Mouse (Mus musculus) heart, embryonic 15.5 days (tissue): ENCODE data around the gene Bod1l. TPM values are rescaled to one million over a fixed set of nuclear protein-coding genes. Genes with fewer than 3 reads are reported as not detected.

Experiments
- ATAC-seq: fragments of 200-750 bp; cut with Nextera tagmentation; replicated peaks from 2 replicates; pipeline ENCODE4 v1.8.0; 2017; ENCODE audit warnings: low read depth, moderate TSS enrichment; ENCODE audit not compliant: insufficient number of reproducible peaks, insufficient read depth, low FRiP score
- H3K27ac ChIP-seq: fragments of 300-500 bp; sonication (generic); 2 replicates; pipeline ENCODE4 v1.5.1; 2015; ENCODE audit warnings: mild to moderate bottlenecking, inconsistent platforms
- H3K27me3 ChIP-seq: fragments of 300-500 bp; sonication (generic); 2 replicates; pipeline ENCODE4 v1.6.1; 2015; ENCODE audit warnings: inconsistent platforms
- H3K36me3 ChIP-seq: fragments of 300-500 bp; sonication (generic); 2 replicates; pipeline ENCODE4 v1.6.1; 2015; ENCODE audit warnings: mild to moderate bottlenecking, inconsistent platforms
- H3K4me1 ChIP-seq: fragments of 300-500 bp; sonication (generic); replicated peaks from 2 replicates; pipeline ENCODE4 v1.6.1; 2015; ENCODE audit warnings: inconsistent platforms
- H3K4me2 ChIP-seq: fragments of 300-500 bp; sonication (generic); 2 replicates; pipeline ENCODE4 v1.6.1; 2015; ENCODE audit warnings: inconsistent platforms, mild to moderate bottlenecking, moderate library complexity
- H3K4me3 ChIP-seq: fragments of 300-500 bp; sonication (generic); 2 replicates; pipeline ENCODE4 v1.5.1; 2015; ENCODE audit warnings: mild to moderate bottlenecking, inconsistent platforms
- H3K9ac ChIP-seq: fragments of 300-500 bp; sonication (generic); 2 replicates; pipeline ENCODE4 v1.6.1; 2015; ENCODE audit warnings: mild to moderate bottlenecking, inconsistent platforms
- H3K9me3 ChIP-seq: fragments of 300-500 bp; sonication (generic); replicated peaks from 2 replicates; pipeline ENCODE4 v1.6.1; 2016; ENCODE audit warnings: inconsistent platforms
- WGBS: fragments of 180-500 bp; shearing (Covaris S2); methylation state at CpG from one replicate; pipeline ENCODE4 v1.1.7; 2015; ENCODE audit warnings: mixed read lengths; 5-methylcytosine and 5-hydroxymethylcytosine counted together
- polyA plus RNA-seq: library from polyadenylated mRNA; unstranded; fragments of >200 nt; fragmentation: Nextera tagmentation; extraction: Ambion mirVana; gene quantifications from 2 replicates; pipeline ENCODE4 v1.2.1, GENCODE M21; 2015

The Bod1l gene
- polyA plus RNA-seq, 1 experiment from 2014 or later = 14.6 TPM

GRCm38 (mm10) chr5:41765626-41766405 lies 78.3 kb downstream of the Bod1l start:
- no peak overlapping the region for H3K27ac ChIP-seq
- no peak for ATAC-seq
- H3K9ac ChIP-seq = no peak overlapping the region
- H3K4me1 ChIP-seq = peaks cover 33% of the 10 kb centered on the region
- no peaks in the 10 kb centered on the region for H3K36me3 ChIP-seq
- peaks cover 88% of the 10 kb centered on the region for H3K27me3 ChIP-seq
- 6% methylated on average over 14 of the region's 14 CpGs for WGBS
- no peak overlapping the region for H3K4me2 ChIP-seq
- H3K4me3 ChIP-seq = no peak overlapping the region
- no peaks in the 10 kb centered on the region for H3K9me3 ChIP-seq

GRCm38 (mm10) chr5:41763731-41764721 lies 80.1 kb downstream of the Bod1l start, which contains the start of gene Nkx3-2:
TSS of gene Nkx3-2 (minus strand) at chr5:41764501.
- H3K4me3 ChIP-seq = peak within 1 kb of the TSS; percentile 34
- under 1% methylated on average over 78 of the region's 79 CpGs for WGBS
- H3K9ac ChIP-seq = no peak within 1 kb of the TSS
- peaks cover 91% of the 10 kb centered on the region for H3K27me3 ChIP-seq
- H3K4me1 ChIP-seq = peaks cover 33% of the 10 kb centered on the region
- H3K27ac ChIP-seq = no peak within 1 kb of the TSS
- peak within 1 kb of the TSS; percentile 68 for H3K4me2 ChIP-seq
- no peak for ATAC-seq
- no peaks in the 10 kb centered on the region for H3K9me3 ChIP-seq
- H3K36me3 ChIP-seq = no peaks in the 10 kb centered on the region

GRCm38 (mm10) chr5:41762947-41763730 lies 81.0 kb downstream of the Bod1l start:
- Histone ChIP-seq H3K4me3 (peak overlapping the region; percentile 34), H3K9me3 (no peaks in the 10 kb centered on the region), H3K36me3 (no peaks in the 10 kb centered on the region), H3K9ac (no peak overlapping the region), H3K4me1 (peaks cover 33% of the 10 kb centered on the region), H3K27ac (no peak overlapping the region), H3K4me2 (peak overlapping the region; percentile 68), H3K27me3 (peaks cover 94% of the 10 kb centered on the region)
- WGBS = 2% methylated on average over 41 of the region's 41 CpGs
- ATAC-seq = no peak

GRCm38 (mm10) chr5:41762141-41762946 lies 81.8 kb downstream of the Bod1l start:
- WGBS = 6% methylated on average over 27 of the region's 27 CpGs

GRCm38 (mm10) chr5:41761509-41762140 lies 82.5 kb downstream of the Bod1l start:
- Histone ChIP-seq H3K4me2 (peak overlapping the region; percentile 41), H3K27ac (no peak overlapping the region), H3K36me3 (no peaks in the 10 kb centered on the region), H3K4me1 (peaks cover 22% of the 10 kb centered on the region), H3K4me3 (peak overlapping the region; percentile 16), H3K9ac (no peak overlapping the region), H3K27me3 (peaks cover 94% of the 10 kb centered on the region), H3K9me3 (no peaks in the 10 kb centered on the region)
- 1% methylated on average over 52 of the region's 56 CpGs for WGBS
- ATAC-seq = no peak

More at GRCm38 (mm10) chr5:41762141-41762946, 81.8 kb downstream of the Bod1l start:
- Histone ChIP-seq H3K9me3 (no peaks in the 10 kb centered on the region), H3K4me1 (peaks cover 27% of the 10 kb centered on the region), H3K4me3 (peak overlapping the region; percentile 16), H3K36me3 (no peaks in the 10 kb centered on the region), H3K27me3 (peaks cover 94% of the 10 kb centered on the region), H3K9ac (no peak overlapping the region), H3K27ac (no peak overlapping the region), H3K4me2 (peak overlapping the region; percentile 41)
- ATAC-seq = no peak

- no peak overlapping the region for H3K9ac ChIP-seq
- H3K36me3 ChIP-seq = no peaks in the 10 kb centered on the region
- WGBS = 4% methylated on average over 22 of the region's 22 CpGs
- H3K27me3 ChIP-seq = peaks cover 94% of the 10 kb centered on the region
- no peak overlapping the region for H3K4me2 ChIP-seq
- no peaks in the 10 kb centered on the region for H3K9me3 ChIP-seq
- peak overlapping the region; percentile 16 for H3K4me3 ChIP-seq
- ATAC-seq = no peak
- H3K4me1 ChIP-seq = peaks cover 21% of the 10 kb centered on the region
- no peak overlapping the region for H3K27ac ChIP-seq
These were observed 83.1 kb downstream of the Bod1l start for GRCm38 (mm10) chr5:41760831-41761508.

- Histone ChIP-seq H3K9ac (no peak overlapping the region), H3K4me3 (no peak overlapping the region), H3K36me3 (no peaks in the 10 kb centered on the region), H3K27ac (no peak overlapping the region), H3K27me3 (peaks cover 97% of the 10 kb centered on the region), H3K4me2 (no peak overlapping the region), H3K9me3 (no peaks in the 10 kb centered on the region), H3K4me1 (peaks cover 23% of the 10 kb centered on the region)
- WGBS = 7% methylated on average over 8 of the region's 8 CpGs
- ATAC-seq = no peak
These were observed 84.0 kb downstream of the Bod1l start for GRCm38 (mm10) chr5:41760071-41760470.

GRCm38 (mm10) chr5:41758671-41759639 lies 85.2 kb downstream of the Bod1l start:
- no peak overlapping the region for H3K4me3 ChIP-seq
- no peaks in the 10 kb centered on the region for H3K9me3 ChIP-seq
- H3K27ac ChIP-seq = no peak overlapping the region
- WGBS = 11% methylated on average over 19 of the region's 19 CpGs
- H3K9ac ChIP-seq = no peak overlapping the region
- H3K27me3 ChIP-seq = peaks cover 97% of the 10 kb centered on the region
- no peak overlapping the region for H3K4me2 ChIP-seq
- H3K4me1 ChIP-seq = peaks cover 22% of the 10 kb centered on the region
- no peak for ATAC-seq
- no peaks in the 10 kb centered on the region for H3K36me3 ChIP-seq

- Histone ChIP-seq H3K27ac (no peak overlapping the region), H3K4me3 (no peak overlapping the region), H3K4me1 (peaks cover 13% of the 10 kb centered on the region), H3K36me3 (no peaks in the 10 kb centered on the region), H3K27me3 (peaks cover 96% of the 10 kb centered on the region), H3K9me3 (no peaks in the 10 kb centered on the region), H3K9ac (no peak overlapping the region), H3K4me2 (no peak overlapping the region)
- no peak for ATAC-seq
- 12% methylated on average over 5 of the region's 5 CpGs for WGBS
These were observed 86.8 kb downstream of the Bod1l start for GRCm38 (mm10) chr5:41757338-41757737.
